ENCODE assay signal across 8 mouse cellular contexts in genomic region chr4:86930636-86931456, GRCm38 (mm10). TPM values are rescaled to one million over a fixed set of nuclear protein-coding genes. Genes with fewer than 3 reads are reported as not detected.
DNase-seq lines count a peak whose midpoint lies in the region; ATAC-seq and TF ChIP-seq lines count a peak whose summit lies in the region.

No protein-coding gene starts in this region.

- H3K4me2 ChIP-seq in heart, postnatal 0 days (ENCODE audit: low read depth, low read length): peak overlapping the region; percentile 62
- H3K4me2 ChIP-seq in liver, embryonic 15.5 days: peak overlapping the region; percentile 59

- peak; percentile 14; the same call in 1 of the 2 replicates for TF ChIP-seq CTCF in heart, postnatal 0 days (IDR thresholded peaks at IDR 0.05; ENCODE audit: low read depth)

- 0 out of 2 replicates have a peak, but pooled peaks have one; percentile 18 for ATAC-seq in common myeloid progenitor, adult 5-6 weeks (replicated peaks; ENCODE audit: low read depth, poor library complexity, severe bottlenecking)
- ATAC-seq in heart, postnatal 0 days (ENCODE audit: insufficient read depth, low read depth): peak; percentile 43; the same call in 1 of the 2 replicates
- no peak; the same call in 1 of the 2 replicates for ATAC-seq in liver, embryonic 15.5 days (ENCODE audit: insufficient read depth)

- H3K27me3 ChIP-seq in heart, postnatal 0 days (ENCODE audit: control insufficient read depth, insufficient read depth, low read length): no peaks in the 10 kb centered on the region
- peaks cover 4% of the 10 kb centered on the region; the same call in 1 of the 2 replicates for H3K27me3 ChIP-seq in liver, embryonic 15.5 days

- WGBS in heart, postnatal 0 days: 15% methylated on average over 33 of the region's 33 CpGs
- 15% methylated on average over 33 of the region's 33 CpGs for WGBS in liver, embryonic 15.5 days (ENCODE audit: insufficient replicate concordance)

- no peak overlapping the region for H3K27ac ChIP-seq in heart, postnatal 0 days (ENCODE audit: low read depth)
- H3K27ac ChIP-seq in liver, embryonic 15.5 days (replicated peaks): no peak overlapping the region

- H3K9ac ChIP-seq in heart, postnatal 0 days (replicated peaks; ENCODE audit: low read depth, low read length): peak overlapping the region; percentile 24
- H3K9ac ChIP-seq in liver, embryonic 15.5 days: no peak overlapping the region

- no peaks in the 10 kb centered on the region for H3K9me3 ChIP-seq in heart, postnatal 0 days (replicated peaks; ENCODE audit: control insufficient read depth, low read length)
- no peaks in the 10 kb centered on the region for H3K9me3 ChIP-seq in liver, embryonic 15.5 days (replicated peaks)

- H3K4me3 ChIP-seq in heart, postnatal 0 days (ENCODE audit: low read depth, low read length): peak overlapping the region; percentile 54
- H3K4me3 ChIP-seq in liver, embryonic 15.5 days (replicated peaks): peak overlapping the region; percentile 48

- peak; percentile 34 for DNase-seq in adrenal gland, postnatal 14 days
- no peak for DNase-seq in adrenal gland, adult 8-10 months
- no peak for DNase-seq in heart, postnatal 0 days (ENCODE audit: low spot score)
- DNase-seq in kidney, postnatal 4 days: peak; percentile 58 to 71
- DNase-seq in ovary, postnatal 36 days (ENCODE audit: low spot score): peak; percentile 22
- no peak for DNase-seq in c-Kit-positive CD71-positive TER-119-positive erythroid progenitor cells, embryonic 14.5 days (ENCODE audit: low spot score)

- no peaks in the 10 kb centered on the region; the same call in 1 of the 2 replicates for H3K4me1 ChIP-seq in heart, postnatal 0 days (ENCODE audit: control insufficient read depth, insufficient read depth)
- no peaks in the 10 kb centered on the region for H3K4me1 ChIP-seq in liver, embryonic 15.5 days (replicated peaks)

- no peak for TF ChIP-seq EP300 in heart, postnatal 0 days (IDR thresholded peaks at IDR 0.05; ENCODE audit: low read depth)

- H3K36me3 ChIP-seq in heart, postnatal 0 days (replicated peaks; ENCODE audit: control insufficient read depth, insufficient read depth, low read length): no peaks in the 10 kb centered on the region
- H3K36me3 ChIP-seq in liver, embryonic 15.5 days (replicated peaks): no peaks in the 10 kb centered on the region

RNA-seq across cellular contexts. Expression of gene Acer2, which starts 56.6 kb away (rescaled TPM):
- 40.3 and 52.8 TPM in 2 replicates for total RNA-seq in adrenal gland, postnatal 14 days (2021)
- total RNA-seq in adrenal gland, adult 8-10 months (2022): 10 to 100 TPM; 12.0 to 18.3 (median 16.9) TPM
- total RNA-seq in common myeloid progenitor, adult 5-6 weeks (2017): 0.78 and 1.8 TPM in 2 replicates
- total RNA-seq in heart, postnatal 0 days (2014; rRNA removed; ENCODE audit: low replicate concordance): 42.9 and 71.1 TPM in 2 replicates
- 21.3 and 23.4 TPM in 2 replicates for polyA plus RNA-seq in heart, postnatal 0 days (2015; fragmentation: Nextera tagmentation; extraction: Ambion mirVana)
- polyA plus RNA-seq in liver, embryonic 15.5 days (2015; fragmentation: Nextera tagmentation; extraction: Ambion mirVana): 5.2 and 7.0 TPM in 2 replicates

Comparison
In these comparisons a context has a peak if more than half of its experiments do, and no peak if none do; other contexts are left out.
1. DNase-seq: peak in adrenal gland, postnatal 14 days (single experiment), kidney, postnatal 4 days (2 of 2) and ovary, postnatal 36 days (single experiment); none in adrenal gland, adult 8-10 months (single experiment), heart, postnatal 0 days (single experiment) and c-Kit-positive CD71-positive TER-119-positive erythroid progenitor cells, embryonic 14.5 days (single experiment).